Mouse (Mus musculus): ENCODE measurements at regions not wholly inside any gene's neighbourhood (a gene's known extent, or its start where the extent isn't known, plus 50 kb on each side); places are given as distances from the start of the nearest gene placed in this dataset.
A peak's percentile ranks its signal among the peaks of the same experiment; 100 is the strongest.

DNA sequence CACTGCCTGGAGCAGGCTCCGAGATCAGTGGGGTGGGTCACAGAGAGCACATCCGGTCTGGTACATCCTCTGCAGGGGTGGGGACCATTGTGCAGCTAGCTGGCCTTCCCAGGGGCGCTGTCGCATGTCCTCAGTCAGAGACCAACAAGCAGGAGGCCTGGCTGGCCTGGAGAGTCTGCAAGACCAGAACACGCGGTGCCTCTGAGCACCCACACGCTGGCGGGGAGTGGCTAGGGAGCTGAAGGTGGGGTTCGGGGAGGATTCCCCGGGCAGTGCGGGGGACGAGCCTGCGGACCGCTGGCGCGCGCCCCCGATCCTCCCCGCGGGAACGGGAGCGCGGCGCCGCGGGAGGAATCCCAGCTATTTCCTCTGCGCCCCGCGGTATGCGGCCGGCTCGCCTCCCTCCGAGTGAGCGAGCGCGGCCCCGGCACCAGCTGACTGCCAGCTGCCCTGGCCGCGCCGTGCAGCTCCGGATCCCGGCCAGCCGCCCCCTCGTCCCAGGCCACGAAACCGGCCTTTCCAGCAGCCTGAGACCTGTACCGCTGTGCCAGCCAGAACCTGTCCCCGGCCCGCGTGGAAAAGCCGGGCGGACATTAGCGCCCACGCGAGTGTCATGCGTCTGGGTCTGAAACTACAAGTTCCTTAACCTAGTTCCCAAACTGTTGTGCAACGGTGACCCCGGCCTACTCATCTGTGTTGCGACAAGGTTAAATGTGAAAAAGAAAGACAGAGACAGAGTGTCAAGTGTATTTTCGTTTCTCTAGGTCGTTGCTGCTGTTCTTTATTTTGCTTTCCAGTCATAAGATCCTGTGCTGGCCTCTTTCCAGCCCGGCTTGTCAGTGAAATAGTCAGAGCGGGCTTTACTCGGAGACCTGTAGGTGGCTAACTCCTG, 61.2 kb downstream of the Pkdcc start:
- H3K27ac ChIP-seq (ENCODE audit: insufficient read depth, low read depth, low read length) = peak overlapping the region; percentile 34
- H3K4me3 ChIP-seq (ENCODE audit: insufficient read depth, low read depth, low read length) = peak overlapping the region; percentile 55
- peaks cover 21% of the 10 kb centered on the region for H3K4me1 ChIP-seq (ENCODE audit: control insufficient read depth, insufficient read depth, low read length)
- WGBS = 3% methylated on average over 63 of the region's 64 CpGs
- TF ChIP-seq POLR2A (IDR thresholded peaks at IDR 0.05; ENCODE audit: insufficient read depth, low read depth, low read length) (no peak), CTCF (IDR thresholded peaks at IDR 0.05; ENCODE audit: insufficient read depth, low read depth, low read length) (no peak)

DNA sequence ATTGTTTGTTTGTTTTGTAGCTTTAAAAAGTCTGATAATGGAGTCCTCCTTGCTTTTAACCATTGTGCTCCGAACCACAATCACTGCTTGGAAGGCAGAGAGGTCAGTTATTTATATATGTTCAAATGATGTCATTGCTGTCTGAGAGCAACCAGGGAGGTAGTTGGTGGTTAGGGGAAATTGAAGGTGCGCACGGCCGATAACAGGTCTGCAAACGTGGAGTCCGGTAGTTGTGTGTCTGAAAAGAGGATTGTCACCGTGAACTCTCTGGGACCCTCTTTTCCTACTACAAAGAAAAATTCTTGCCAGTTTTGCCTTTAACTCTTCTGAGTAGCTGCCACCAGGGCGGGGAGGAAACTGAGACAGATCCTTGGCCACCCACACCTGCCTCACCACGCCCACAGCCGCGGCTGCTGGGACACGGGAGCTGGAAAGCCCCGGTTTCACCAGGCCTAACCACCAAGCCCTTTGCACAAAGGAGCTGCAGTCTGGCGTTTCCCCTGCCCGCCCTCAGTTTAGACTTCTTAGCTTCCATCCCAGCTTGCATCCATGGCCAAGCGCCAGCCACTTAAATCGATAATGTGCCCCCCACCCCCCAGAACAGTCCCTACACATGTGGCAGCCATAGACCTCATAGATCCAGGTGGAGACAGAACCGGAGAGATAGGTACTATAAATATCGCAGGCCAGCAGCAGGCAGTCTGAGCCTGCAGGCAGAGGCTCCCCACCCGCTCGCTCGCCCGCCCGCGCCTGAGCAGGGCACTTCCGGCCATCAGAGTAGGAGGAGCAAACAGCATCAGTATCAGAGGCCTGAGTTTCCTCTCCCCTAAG, 62.2 kb downstream of the Pkdcc start:
- WGBS = 47% methylated on average over 26 of the region's 26 CpGs
- Histone ChIP-seq H3K27ac (ENCODE audit: insufficient read depth, low read depth, low read length) (peak overlapping the region; percentile 23; the same call in 1 of the 2 replicates), H3K4me3 (ENCODE audit: insufficient read depth, low read depth, low read length) (no peak overlapping the region), H3K4me1 (ENCODE audit: control insufficient read depth, insufficient read depth, low read length) (peaks cover 21% of the 10 kb centered on the region)
- no peak for TF ChIP-seq POLR2A (IDR thresholded peaks at IDR 0.05; ENCODE audit: insufficient read depth, low read depth, low read length)

DNA sequence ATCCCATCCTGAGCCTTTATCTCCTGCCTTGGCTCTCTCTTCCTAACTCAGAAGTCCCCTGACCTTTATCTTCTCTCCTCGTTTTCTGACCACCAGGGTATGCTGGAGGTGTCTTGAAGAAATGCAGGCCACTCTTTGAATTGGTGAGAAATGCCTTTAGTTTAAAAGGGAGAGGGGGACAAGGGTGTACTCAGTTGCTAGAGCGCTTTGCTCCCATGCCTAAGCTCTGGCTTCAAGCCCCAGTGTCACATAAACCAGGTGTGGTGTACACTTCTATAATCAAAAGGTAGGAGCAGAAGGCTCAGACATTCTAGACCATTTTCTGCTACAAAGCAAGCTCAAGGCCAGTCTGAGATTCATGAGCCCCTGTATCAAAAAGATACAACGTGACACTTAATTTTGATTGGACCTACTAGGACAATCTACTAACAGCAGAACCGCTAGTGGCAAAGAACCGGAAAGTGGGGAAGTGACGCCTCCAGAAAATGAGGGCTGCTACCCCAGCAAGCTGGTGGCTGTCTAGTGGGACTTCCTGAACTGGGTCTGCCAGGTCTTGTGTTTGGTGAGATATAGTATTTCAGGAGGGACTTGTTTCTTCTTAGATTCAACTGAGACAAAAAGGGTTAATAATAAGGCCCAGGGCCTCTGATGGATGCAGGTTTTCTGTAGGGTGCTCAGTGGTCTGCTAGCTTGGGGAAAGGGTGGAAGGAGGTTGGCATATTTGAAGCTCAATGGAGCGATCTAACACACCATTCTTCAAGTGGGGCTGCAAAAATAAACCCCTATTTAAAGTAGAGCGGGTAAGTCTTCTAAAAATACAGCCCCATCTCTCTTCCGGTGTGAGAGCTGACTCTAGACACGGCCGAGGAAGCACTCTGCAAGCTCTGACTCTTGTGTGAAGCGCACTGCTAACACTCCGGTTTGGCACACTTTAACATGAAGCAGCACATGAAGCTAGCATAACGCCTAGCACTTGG, 63.1 kb downstream of the Pkdcc start:
- peak overlapping the region; percentile 54; the same call in 1 of the 2 replicates for H3K27ac ChIP-seq (ENCODE audit: insufficient read depth, low read depth, low read length)
- no peak overlapping the region for H3K4me3 ChIP-seq (ENCODE audit: insufficient read depth, low read depth, low read length)
- WGBS = 53% methylated on average over 14 of the region's 14 CpGs
- H3K4me1 ChIP-seq (ENCODE audit: control insufficient read depth, insufficient read depth, low read length) = peaks cover 21% of the 10 kb centered on the region
- no peak for TF ChIP-seq POLR2A (IDR thresholded peaks at IDR 0.05; ENCODE audit: insufficient read depth, low read depth, low read length)
- no peak for TF ChIP-seq CTCF (IDR thresholded peaks at IDR 0.05; ENCODE audit: insufficient read depth, low read depth, low read length)

DNA sequence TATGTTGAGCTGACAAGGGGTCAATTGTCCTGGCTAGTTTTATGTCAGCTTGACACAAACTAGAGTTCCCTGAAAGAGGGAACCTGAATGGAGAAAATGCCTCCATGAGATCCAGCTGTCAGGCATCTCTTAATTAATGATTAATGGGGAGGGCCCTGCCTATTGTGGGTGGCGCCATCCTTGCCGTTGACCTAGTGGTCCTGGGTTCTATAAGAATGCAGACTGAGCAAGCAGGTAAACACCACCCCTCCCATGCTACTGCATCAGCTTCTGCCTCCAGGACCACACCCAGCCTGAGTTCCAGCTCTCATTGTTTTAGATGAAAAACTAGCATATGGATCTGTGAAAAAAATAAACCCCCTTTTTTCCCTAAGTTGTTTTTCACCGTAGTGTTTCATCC, 67.4 kb upstream of the Eml4 start:
- WGBS = 67% methylated on average over 3 of the region's 3 CpGs
- TF ChIP-seq POLR2A (IDR thresholded peaks at IDR 0.05; ENCODE audit: insufficient read depth, low read depth, low read length) = no peak
- no peak for TF ChIP-seq CTCF (IDR thresholded peaks at IDR 0.05; ENCODE audit: insufficient read depth, low read depth, low read length)
- H3K27ac ChIP-seq (ENCODE audit: insufficient read depth, low read depth, low read length) = no peak overlapping the region
- peaks cover 11% of the 10 kb centered on the region for H3K4me1 ChIP-seq (ENCODE audit: control insufficient read depth, insufficient read depth, low read length)
- H3K4me3 ChIP-seq (ENCODE audit: insufficient read depth, low read depth, low read length) = no peak overlapping the region

DNA sequence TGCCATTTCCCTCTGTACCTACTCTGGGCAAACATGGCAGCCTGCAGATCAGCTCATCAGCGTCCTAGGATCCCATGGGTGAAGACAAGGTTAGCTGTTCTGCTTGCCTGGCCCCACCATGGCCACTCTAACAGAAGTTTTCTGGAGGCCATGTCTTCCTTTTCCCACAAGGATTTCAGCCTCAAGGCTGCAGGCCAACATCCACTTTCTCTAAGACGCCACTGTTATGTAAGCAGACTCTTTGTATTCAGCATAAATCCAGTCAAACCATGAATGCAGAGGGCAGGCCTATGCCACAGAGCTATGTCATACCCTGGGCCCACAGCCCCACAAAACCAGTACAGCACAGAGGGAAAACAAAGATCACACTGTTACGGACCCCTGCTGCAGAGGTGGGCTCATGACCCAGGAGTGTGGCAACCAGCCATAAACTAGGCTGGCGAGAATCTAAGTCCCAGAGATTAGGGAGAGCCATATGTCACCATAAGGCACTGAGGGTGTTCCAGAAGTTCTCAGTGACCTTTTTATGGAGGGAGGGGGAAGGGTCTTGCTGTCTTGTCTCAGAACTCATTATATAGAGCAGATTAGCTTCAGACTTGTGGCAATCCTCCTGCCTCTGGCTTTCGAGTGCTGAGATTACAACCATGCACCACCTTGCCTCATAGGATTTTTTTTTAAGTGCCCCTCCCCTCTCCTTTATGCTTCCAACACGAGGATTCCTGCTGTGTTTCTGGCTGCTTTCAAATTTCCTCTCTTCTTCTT, 63.2 kb upstream of the Eml4 start:
- 48% methylated on average over 6 of the region's 6 CpGs for WGBS
- Histone ChIP-seq H3K4me3 (ENCODE audit: insufficient read depth, low read depth, low read length) (no peak overlapping the region), H3K4me1 (ENCODE audit: control insufficient read depth, insufficient read depth, low read length) (peaks cover 4% of the 10 kb centered on the region; the same call in 1 of the 2 replicates), H3K27ac (ENCODE audit: insufficient read depth, low read depth, low read length) (peak overlapping the region; percentile 20; the same call in 1 of the 2 replicates)
- TF ChIP-seq POLR2A (IDR thresholded peaks at IDR 0.05; ENCODE audit: insufficient read depth, low read depth, low read length) (no peak), CTCF (IDR thresholded peaks at IDR 0.05; ENCODE audit: insufficient read depth, low read depth, low read length) (no peak)

DNA sequence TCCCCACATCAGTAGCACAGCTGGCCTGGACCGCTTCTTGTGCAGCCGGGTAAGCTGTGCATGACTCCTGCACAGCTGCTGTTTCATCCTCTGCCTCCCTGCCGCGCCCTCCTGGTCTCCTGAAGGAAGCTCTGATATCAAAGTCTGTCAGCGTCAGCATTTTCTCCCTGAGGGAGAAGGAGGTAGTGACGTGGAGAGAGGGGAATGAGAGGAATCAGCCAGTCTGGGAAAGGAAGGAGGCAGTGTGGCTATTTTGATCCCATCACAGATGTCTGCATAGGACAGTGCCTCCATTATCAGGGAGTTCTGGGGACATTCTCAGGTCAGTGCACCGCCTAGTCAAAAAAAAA, 62.6 kb upstream of the Eml4 start:
- Histone ChIP-seq H3K27ac (ENCODE audit: insufficient read depth, low read depth, low read length) (peak overlapping the region; percentile 20; the same call in 1 of the 2 replicates), H3K4me3 (ENCODE audit: insufficient read depth, low read depth, low read length) (no peak overlapping the region), H3K4me1 (ENCODE audit: control insufficient read depth, insufficient read depth, low read length) (peaks cover 4% of the 10 kb centered on the region; the same call in 1 of the 2 replicates)
- TF ChIP-seq POLR2A (IDR thresholded peaks at IDR 0.05; ENCODE audit: insufficient read depth, low read depth, low read length) (no peak), CTCF (IDR thresholded peaks at IDR 0.05; ENCODE audit: insufficient read depth, low read depth, low read length) (no peak)
- 25% methylated on average over 7 of the region's 7 CpGs for WGBS

DNA sequence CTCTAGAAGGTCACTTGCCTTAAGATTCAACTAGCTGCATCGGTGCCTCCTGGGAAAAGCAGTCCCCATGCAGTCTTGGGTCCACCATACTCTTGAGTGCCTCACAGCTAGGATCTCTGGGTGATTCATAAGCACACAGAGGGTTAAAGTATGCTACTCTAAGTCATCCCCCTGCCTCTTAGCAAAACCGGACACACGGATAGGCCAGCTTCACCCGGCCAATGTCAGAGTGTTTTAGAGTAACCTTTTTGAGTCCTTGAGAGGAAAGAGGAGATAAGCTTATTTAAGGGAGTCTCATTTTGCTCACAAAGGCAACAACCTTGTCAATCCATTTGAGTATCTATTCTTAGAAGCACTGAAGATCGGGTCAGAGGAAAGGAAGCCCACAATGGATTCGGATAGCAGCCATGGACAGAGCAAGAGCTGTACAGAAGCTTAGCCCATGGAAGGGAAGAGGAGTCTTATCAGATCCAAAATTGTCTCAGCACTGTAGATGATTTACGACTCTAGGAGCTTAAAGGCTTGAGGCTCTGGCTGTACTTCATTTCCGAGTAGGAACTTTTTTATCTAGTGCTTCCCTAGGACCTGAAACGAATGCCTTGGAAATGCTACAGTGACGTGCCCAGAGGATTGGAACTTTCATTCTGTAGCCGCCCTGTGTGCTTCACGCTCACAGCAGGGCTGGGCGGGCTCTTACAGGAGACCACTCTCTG, 55.0 kb upstream of the Eml4 start:
- no peak for TF ChIP-seq CTCF (IDR thresholded peaks at IDR 0.05; ENCODE audit: insufficient read depth, low read depth, low read length)
- TF ChIP-seq POLR2A (IDR thresholded peaks at IDR 0.05; ENCODE audit: insufficient read depth, low read depth, low read length) = no peak
- 90% methylated on average over 13 of the region's 13 CpGs for WGBS
- no peak overlapping the region for H3K4me3 ChIP-seq (ENCODE audit: insufficient read depth, low read depth, low read length)
- H3K4me1 ChIP-seq (ENCODE audit: control insufficient read depth, insufficient read depth, low read length) = no peaks in the 10 kb centered on the region
- no peak overlapping the region for H3K27ac ChIP-seq (ENCODE audit: insufficient read depth, low read depth, low read length)
